Mouse (Mus musculus): Measurements from ENCODE around the gene Magi1. TPM values are rescaled to one million over a fixed set of nuclear protein-coding genes. Genes with fewer than 3 reads are reported as not detected.
A peak's percentile ranks its signal among the peaks of the same experiment; 100 is the strongest.

Gene Magi1
- polyA plus RNA-seq, 1 experiment = 56.4 TPM

GRCm38 (mm10) chr6:94214895-94215538 lies 68.7 kb downstream of the Magi1 start:
- no peak for DNase-seq (ENCODE audit: extremely low spot score in 1 of 2, low spot score in 1 of 2)

- DNase-seq (ENCODE audit: extremely low spot score in 1 of 2, low spot score in 1 of 2) = no peak
These were observed 77.8 kb downstream of the Magi1 start for GRCm38 (mm10) chr6:94205926-94206325.

GRCm38 (mm10) chr6:94203642-94204145 lies 80.0 kb downstream of the Magi1 start:
- peak in 1 of 2 experiments; percentile 23 for DNase-seq (ENCODE audit: extremely low spot score in 1 of 2, low spot score in 1 of 2)

- DNase-seq (ENCODE audit: extremely low spot score in 1 of 2, low spot score in 1 of 2) = no peak
These were observed 81.8 kb downstream of the Magi1 start for GRCm38 (mm10) chr6:94201940-94202339.

- DNase-seq (ENCODE audit: extremely low spot score in 1 of 2, low spot score in 1 of 2) = no peak
These were observed 82.8 kb downstream of the Magi1 start for GRCm38 (mm10) chr6:94200910-94201309.

GRCm38 (mm10) chr6:94199696-94200095 lies 84.0 kb downstream of the Magi1 start:
- DNase-seq (ENCODE audit: extremely low spot score in 1 of 2, low spot score in 1 of 2) = no peak

GRCm38 (mm10) chr6:94197831-94198230 lies 85.9 kb downstream of the Magi1 start:
- DNase-seq (ENCODE audit: extremely low spot score in 1 of 2, low spot score in 1 of 2) = no peak

GRCm38 (mm10) chr6:94195303-94195911 lies 88.3 kb downstream of the Magi1 start:
- no peak for DNase-seq (ENCODE audit: extremely low spot score in 1 of 2, low spot score in 1 of 2)

GRCm38 (mm10) chr6:94190830-94191229 lies 92.9 kb downstream of the Magi1 start:
- DNase-seq (ENCODE audit: extremely low spot score in 1 of 2, low spot score in 1 of 2) = no peak

- no peak for DNase-seq (ENCODE audit: extremely low spot score in 1 of 2, low spot score in 1 of 2)
These were observed 94.3 kb downstream of the Magi1 start for GRCm38 (mm10) chr6:94189379-94189778.

- no peak for DNase-seq (ENCODE audit: extremely low spot score in 1 of 2, low spot score in 1 of 2)
These were observed 96.9 kb downstream of the Magi1 start for GRCm38 (mm10) chr6:94186628-94187319.

GRCm38 (mm10) chr6:94184268-94184667 lies 99.4 kb downstream of the Magi1 start:
- DNase-seq (ENCODE audit: extremely low spot score in 1 of 2, low spot score in 1 of 2) = no peak

- no peak for DNase-seq (ENCODE audit: extremely low spot score in 1 of 2, low spot score in 1 of 2)
These were observed 100.3 kb downstream of the Magi1 start for GRCm38 (mm10) chr6:94183354-94183851.

GRCm38 (mm10) chr6:94181673-94182255 lies 102.0 kb downstream of the Magi1 start:
- no peak for DNase-seq (ENCODE audit: extremely low spot score in 1 of 2, low spot score in 1 of 2)

GRCm38 (mm10) chr6:94180331-94181150 lies 103.2 kb downstream of the Magi1 start:
- no peak for DNase-seq (ENCODE audit: extremely low spot score in 1 of 2, low spot score in 1 of 2)

GRCm38 (mm10) chr6:94177559-94177958 lies 106.2 kb downstream of the Magi1 start:
- DNase-seq (ENCODE audit: extremely low spot score in 1 of 2, low spot score in 1 of 2) = no peak

GRCm38 (mm10) chr6:94176705-94177104 lies 107.0 kb downstream of the Magi1 start:
- no peak for DNase-seq (ENCODE audit: extremely low spot score in 1 of 2, low spot score in 1 of 2)

- DNase-seq (ENCODE audit: extremely low spot score in 1 of 2, low spot score in 1 of 2) = no peak
These were observed 112.5 kb downstream of the Magi1 start for GRCm38 (mm10) chr6:94171250-94171649.

- no peak for DNase-seq (ENCODE audit: extremely low spot score in 1 of 2, low spot score in 1 of 2)
These were observed 114.0 kb downstream of the Magi1 start for GRCm38 (mm10) chr6:94169581-94170194.

GRCm38 (mm10) chr6:94165951-94166350 lies 117.8 kb downstream of the Magi1 start:
- DNase-seq (ENCODE audit: extremely low spot score in 1 of 2, low spot score in 1 of 2) = no peak

Data from frontal cortex, adult 2 months (tissue).